Mouse (Mus musculus): ENCODE results near the gene Pim3. TPM values are rescaled to one million over a fixed set of nuclear protein-coding genes. Genes with fewer than 3 reads are reported as not detected.
A peak's percentile ranks its signal among the peaks of the same experiment; 100 is the strongest.

Gene Pim3
- polyA plus RNA-seq, 1 experiment from 2014 or later = 38.6 TPM

- H3K4me3 ChIP-seq (ENCODE audit: low read depth, low read length) = peak overlapping the region; percentile 47
- peak; percentile 92 for DNase-seq (ENCODE audit: low spot score)
- H3K9me3 ChIP-seq (ENCODE audit: control insufficient read depth, low read length) = no peaks in the 10 kb centered on the region
- no peak overlapping the region for H3K27ac ChIP-seq (replicated peaks; ENCODE audit: low read depth, low read length)
- no peaks in the 10 kb centered on the region for H3K27me3 ChIP-seq (replicated peaks; ENCODE audit: control insufficient read depth, insufficient read depth, low read length)
- peaks cover 3% of the 10 kb centered on the region for H3K4me1 ChIP-seq (ENCODE audit: control insufficient read depth, insufficient read depth, low read length)
- no peaks in the 10 kb centered on the region for H3K36me3 ChIP-seq (ENCODE audit: control insufficient read depth, insufficient read depth, low read length)
- H3K4me2 ChIP-seq (ENCODE audit: low read depth, low read length) = peak overlapping the region; percentile 94
- H3K9ac ChIP-seq (ENCODE audit: low read depth, low read length) = peak overlapping the region; percentile 58
- 1% methylated on average over 40 of the region's 41 CpGs for WGBS
- ATAC-seq (ENCODE audit: low read depth) = peak; percentile 92
These were observed 29.0 kb downstream of the Pim3 start for GRCm38 (mm10) chr15:88890751-88891675.

- H3K9ac ChIP-seq (ENCODE audit: low read depth, low read length) = no peak overlapping the region
- no peaks in the 10 kb centered on the region for H3K36me3 ChIP-seq (ENCODE audit: control insufficient read depth, insufficient read depth, low read length)
- H3K4me2 ChIP-seq (ENCODE audit: low read depth, low read length) = peak overlapping the region; percentile 94
- no peaks in the 10 kb centered on the region for H3K27me3 ChIP-seq (replicated peaks; ENCODE audit: control insufficient read depth, insufficient read depth, low read length)
- H3K4me3 ChIP-seq (ENCODE audit: low read depth, low read length) = no peak overlapping the region
- DNase-seq (ENCODE audit: low spot score) (no peak), ATAC-seq (ENCODE audit: low read depth) (no peak)
- 69% methylated on average over 8 of the region's 8 CpGs for WGBS
- peaks cover 3% of the 10 kb centered on the region for H3K4me1 ChIP-seq (ENCODE audit: control insufficient read depth, insufficient read depth, low read length)
- no peaks in the 10 kb centered on the region for H3K9me3 ChIP-seq (ENCODE audit: control insufficient read depth, low read length)
- no peak overlapping the region for H3K27ac ChIP-seq (replicated peaks; ENCODE audit: low read depth, low read length)
These were observed 29.7 kb downstream of the Pim3 start for GRCm38 (mm10) chr15:88891676-88892040.

GRCm38 (mm10) chr15:88892252-88892651 is 30.3 kb downstream of the Pim3 start:
- no peak overlapping the region for H3K4me2 ChIP-seq (ENCODE audit: low read depth, low read length)
- DNase-seq (ENCODE audit: low spot score) = no peak
- H3K27me3 ChIP-seq (replicated peaks; ENCODE audit: control insufficient read depth, insufficient read depth, low read length) = no peaks in the 10 kb centered on the region
- H3K27ac ChIP-seq (replicated peaks; ENCODE audit: low read depth, low read length) = no peak overlapping the region
- H3K4me1 ChIP-seq (ENCODE audit: control insufficient read depth, insufficient read depth, low read length) = peaks cover 3% of the 10 kb centered on the region
- H3K9ac ChIP-seq (ENCODE audit: low read depth, low read length) = no peak overlapping the region
- H3K9me3 ChIP-seq (ENCODE audit: control insufficient read depth, low read length) = no peaks in the 10 kb centered on the region
- no peak for ATAC-seq (ENCODE audit: low read depth)
- no peak overlapping the region for H3K4me3 ChIP-seq (ENCODE audit: low read depth, low read length)
- 83% methylated on average over 1 of the region's 1 CpGs for WGBS
- H3K36me3 ChIP-seq (ENCODE audit: control insufficient read depth, insufficient read depth, low read length) = no peaks in the 10 kb centered on the region

- Histone ChIP-seq H3K4me3 (ENCODE audit: low read depth, low read length) (no peak overlapping the region), H3K9me3 (ENCODE audit: control insufficient read depth, low read length) (no peaks in the 10 kb centered on the region), H3K4me1 (ENCODE audit: control insufficient read depth, insufficient read depth, low read length) (peaks cover 3% of the 10 kb centered on the region), H3K36me3 (ENCODE audit: control insufficient read depth, insufficient read depth, low read length) (no peaks in the 10 kb centered on the region), H3K9ac (ENCODE audit: low read depth, low read length) (no peak overlapping the region), H3K4me2 (ENCODE audit: low read depth, low read length) (no peak overlapping the region), H3K27me3 (replicated peaks; ENCODE audit: control insufficient read depth, insufficient read depth, low read length) (no peaks in the 10 kb centered on the region), H3K27ac (replicated peaks; ENCODE audit: low read depth, low read length) (no peak overlapping the region)
- ATAC-seq (ENCODE audit: low read depth) = no peak
- 81% methylated on average over 5 of the region's 5 CpGs for WGBS
- no peak for DNase-seq (ENCODE audit: low spot score)
These were observed 30.9 kb downstream of the Pim3 start for GRCm38 (mm10) chr15:88892876-88893275.

GRCm38 (mm10) chr15:88895119-88895518 is 33.1 kb downstream of the Pim3 start:
- ATAC-seq (ENCODE audit: low read depth) = no peak
- Histone ChIP-seq H3K4me1 (ENCODE audit: control insufficient read depth, insufficient read depth, low read length) (peaks cover 3% of the 10 kb centered on the region), H3K9ac (ENCODE audit: low read depth, low read length) (no peak overlapping the region), H3K36me3 (ENCODE audit: control insufficient read depth, insufficient read depth, low read length) (no peaks in the 10 kb centered on the region), H3K27ac (replicated peaks; ENCODE audit: low read depth, low read length) (no peak overlapping the region), H3K9me3 (ENCODE audit: control insufficient read depth, low read length) (no peaks in the 10 kb centered on the region), H3K4me3 (ENCODE audit: low read depth, low read length) (no peak overlapping the region), H3K4me2 (ENCODE audit: low read depth, low read length) (no peak overlapping the region), H3K27me3 (replicated peaks; ENCODE audit: control insufficient read depth, insufficient read depth, low read length) (no peaks in the 10 kb centered on the region)
- WGBS = 62% methylated on average over 7 of the region's 7 CpGs
- no peak for DNase-seq (ENCODE audit: low spot score)

- no peak for ATAC-seq (ENCODE audit: low read depth)
- Histone ChIP-seq H3K27ac (replicated peaks; ENCODE audit: low read depth, low read length) (no peak overlapping the region), H3K4me2 (ENCODE audit: low read depth, low read length) (no peak overlapping the region), H3K4me1 (ENCODE audit: control insufficient read depth, insufficient read depth, low read length) (no peaks in the 10 kb centered on the region; the same call in 1 of the 2 replicates), H3K36me3 (ENCODE audit: control insufficient read depth, insufficient read depth, low read length) (no peaks in the 10 kb centered on the region), H3K27me3 (replicated peaks; ENCODE audit: control insufficient read depth, insufficient read depth, low read length) (no peaks in the 10 kb centered on the region), H3K9me3 (ENCODE audit: control insufficient read depth, low read length) (no peaks in the 10 kb centered on the region), H3K9ac (ENCODE audit: low read depth, low read length) (no peak overlapping the region), H3K4me3 (ENCODE audit: low read depth, low read length) (no peak overlapping the region)
- DNase-seq (ENCODE audit: low spot score) = no peak
- 78% methylated on average over 6 of the region's 6 CpGs for WGBS
These were observed 33.9 kb downstream of the Pim3 start for GRCm38 (mm10) chr15:88895891-88896290.

GRCm38 (mm10) chr15:88896341-88896980 is 34.5 kb downstream of the Pim3 start:
- H3K9ac ChIP-seq (ENCODE audit: low read depth, low read length) = no peak overlapping the region
- H3K4me3 ChIP-seq (ENCODE audit: low read depth, low read length) = no peak overlapping the region
- no peaks in the 10 kb centered on the region for H3K36me3 ChIP-seq (ENCODE audit: control insufficient read depth, insufficient read depth, low read length)
- WGBS = 87% methylated on average over 10 of the region's 10 CpGs
- no peaks in the 10 kb centered on the region for H3K9me3 ChIP-seq (ENCODE audit: control insufficient read depth, low read length)
- H3K27ac ChIP-seq (replicated peaks; ENCODE audit: low read depth, low read length) = no peak overlapping the region
- ATAC-seq (ENCODE audit: low read depth) (no peak), DNase-seq (ENCODE audit: low spot score) (no peak)
- no peaks in the 10 kb centered on the region for H3K27me3 ChIP-seq (replicated peaks; ENCODE audit: control insufficient read depth, insufficient read depth, low read length)
- no peaks in the 10 kb centered on the region for H3K4me1 ChIP-seq (ENCODE audit: control insufficient read depth, insufficient read depth, low read length)
- no peak overlapping the region for H3K4me2 ChIP-seq (ENCODE audit: low read depth, low read length)

- Histone ChIP-seq H3K9me3 (ENCODE audit: control insufficient read depth, low read length) (no peaks in the 10 kb centered on the region), H3K9ac (ENCODE audit: low read depth, low read length) (no peak overlapping the region), H3K4me3 (ENCODE audit: low read depth, low read length) (no peak overlapping the region), H3K4me2 (ENCODE audit: low read depth, low read length) (no peak overlapping the region), H3K27me3 (replicated peaks; ENCODE audit: control insufficient read depth, insufficient read depth, low read length) (no peaks in the 10 kb centered on the region), H3K4me1 (ENCODE audit: control insufficient read depth, insufficient read depth, low read length) (no peaks in the 10 kb centered on the region), H3K36me3 (ENCODE audit: control insufficient read depth, insufficient read depth, low read length) (no peaks in the 10 kb centered on the region), H3K27ac (replicated peaks; ENCODE audit: low read depth, low read length) (no peak overlapping the region)
- WGBS = 83% methylated on average over 15 of the region's 15 CpGs
- DNase-seq (ENCODE audit: low spot score) (no peak), ATAC-seq (ENCODE audit: low read depth) (no peak)
These were observed 40.4 kb downstream of the Pim3 start for GRCm38 (mm10) chr15:88902200-88902875.
